Mouse (Mus musculus): Measurements from ENCODE around the gene Wfdc6b.

DNA sequence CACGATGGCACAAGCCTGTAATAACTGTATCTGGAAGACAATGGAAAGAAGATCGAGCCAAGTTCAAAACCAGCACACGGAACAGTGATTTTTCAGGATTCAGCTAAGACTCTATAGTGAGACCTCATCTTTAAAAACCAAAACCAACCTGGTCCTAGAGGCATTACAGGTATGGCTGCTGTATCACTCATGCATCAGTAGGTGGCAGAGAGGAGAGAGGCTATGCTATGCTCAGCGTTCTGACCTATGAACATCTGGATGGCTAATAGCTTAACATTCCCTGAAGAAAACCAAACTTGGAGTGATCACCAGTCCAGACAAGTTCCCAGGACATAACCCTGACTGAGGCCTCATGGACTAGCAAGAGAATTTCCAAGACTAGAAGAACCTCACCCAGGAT lies 8.5 kb downstream of the Wfdc6b start:
- TF ChIP-seq CTCF (IDR thresholded peaks at IDR 0.05; ENCODE audit: extremely low read depth, insufficient read depth, insufficient read length, insufficient replicate concordance) (no peak), POLR2A (IDR thresholded peaks at IDR 0.05; ENCODE audit: low read depth, low read length) (no peak)
